25 mouse cellular contexts compared by ENCODE assay signal in the genomic region with DNA sequence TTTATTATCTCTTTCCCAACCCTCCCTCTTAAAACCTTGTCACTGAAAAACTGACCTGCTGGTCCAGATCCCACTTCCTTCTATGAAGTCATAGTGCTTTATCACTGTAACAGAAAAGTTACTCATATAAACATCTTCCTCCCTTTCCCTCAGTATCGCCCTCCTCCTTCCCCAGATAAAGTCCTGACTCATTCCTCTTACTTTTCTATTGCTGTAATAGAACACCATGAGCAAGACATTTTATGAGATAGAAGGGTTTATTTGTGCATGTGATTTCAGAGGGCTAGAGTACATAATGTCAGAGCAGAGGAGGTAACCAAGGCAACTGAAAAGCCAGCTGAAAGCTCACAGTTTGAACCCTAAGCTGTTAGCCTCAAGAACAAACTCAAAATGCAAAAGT. TPM values are rescaled to one million over a fixed set of nuclear protein-coding genes. Genes with fewer than 3 reads are reported as not detected.
A peak's percentile ranks its signal among the peaks of the same experiment; 100 is the strongest.
DNase-seq lines count a peak whose midpoint lies in the region; ATAC-seq and TF ChIP-seq lines count a peak whose summit lies in the region.
"Had no signal": no experiment of that assay in that cellular context is flagged by ENCODE, and none has a peak within 500 bp of the region (broad histone marks: within the 10 kb centered on the region; RNA-seq: fewer than 3 reads in every experiment).

No protein-coding gene starts in this region.

- H3K9me3 ChIP-seq in MEL (replicated peaks; ENCODE audit: insufficient read depth, low read length) = no peaks in the 10 kb centered on the region
- H3K9me3 ChIP-seq in intestine, embryonic 16.5 days (ENCODE audit: control insufficient read depth, low read length) = no peaks in the 10 kb centered on the region
- H3K9me3 ChIP-seq in stomach, postnatal 0 days (ENCODE audit: control insufficient read depth, low read length) = no peaks in the 10 kb centered on the region
- no peaks in the 10 kb centered on the region for H3K9me3 ChIP-seq in heart, embryonic 10.5 days
- H3K9me3 ChIP-seq: embryonic facial prominence, embryonic 13.5 days; embryonic facial prominence, embryonic 15.5 days; forebrain, embryonic 13.5 days had no signal

- H3K36me3 ChIP-seq in MEL (ENCODE audit: control insufficient read depth in 1 of 2, insufficient read depth in 2 of 2, low read length in 2 of 2) = peaks cover 0 to 10% of the 10 kb centered on the region in 2 experiments; a peak in 2 of 4 replicates
- no peaks in the 10 kb centered on the region for H3K36me3 ChIP-seq in intestine, embryonic 16.5 days (ENCODE audit: control insufficient read depth, insufficient read depth, low read length)
- H3K36me3 ChIP-seq in stomach, postnatal 0 days (ENCODE audit: control insufficient read depth, insufficient read depth, low read length) = no peaks in the 10 kb centered on the region
- no peaks in the 10 kb centered on the region for H3K36me3 ChIP-seq in heart, embryonic 10.5 days
- H3K36me3 ChIP-seq: embryonic facial prominence, embryonic 13.5 days; embryonic facial prominence, embryonic 15.5 days; G1E had no signal

- no peaks in the 10 kb centered on the region for H3K27me3 ChIP-seq in MEL (ENCODE audit: control insufficient read depth in 1 of 2, insufficient read depth in 2 of 2, low read length in 2 of 2)
- no peaks in the 10 kb centered on the region for H3K27me3 ChIP-seq in intestine, embryonic 16.5 days (replicated peaks; ENCODE audit: control insufficient read depth, insufficient read depth, low read length)
- no peaks in the 10 kb centered on the region for H3K27me3 ChIP-seq in stomach, postnatal 0 days (ENCODE audit: control insufficient read depth, insufficient read depth, low read length)
- H3K27me3 ChIP-seq in heart, embryonic 10.5 days (ENCODE audit: insufficient read depth, poor library complexity, severe bottlenecking) = no peaks in the 10 kb centered on the region
- H3K27me3 ChIP-seq: CH12.LX; embryonic facial prominence, embryonic 13.5 days; embryonic facial prominence, embryonic 15.5 days; forebrain, embryonic 13.5 days had no signal

- H3K9ac ChIP-seq in MEL (ENCODE audit: control insufficient read depth, low read depth, low read length, poor library complexity, severe bottlenecking) = no peak overlapping the region
- no peak overlapping the region for H3K9ac ChIP-seq in intestine, embryonic 16.5 days (ENCODE audit: low read depth, low read length)
- no peak overlapping the region for H3K9ac ChIP-seq in stomach, postnatal 0 days (ENCODE audit: low read length)
- H3K9ac ChIP-seq: embryonic facial prominence, embryonic 13.5 days; embryonic facial prominence, embryonic 15.5 days; forebrain, embryonic 13.5 days had no signal

- TF ChIP-seq POLR2A in MEL (IDR thresholded peaks at IDR 0.05; ENCODE audit: control insufficient read depth in 1 of 2, insufficient read depth in 1 of 2, low read depth in 1 of 2, low read length in 2 of 2, poor library complexity in 1 of 2) = no peak

- no peaks in the 10 kb centered on the region for H3K79me2 ChIP-seq in MEL (ENCODE audit: control insufficient read depth, insufficient read depth, low read length, poor library complexity)

- peak; percentile 65 for ATAC-seq in intestine, embryonic 16.5 days
- ATAC-seq in stomach, postnatal 0 days (ENCODE audit: low FRiP score, low TSS enrichment) = peak; percentile 82
- no peak for ATAC-seq in erythroid progenitor cell, adult 5-6 weeks (replicated peaks; ENCODE audit: low FRiP score, poor library complexity, severe bottlenecking)
- ATAC-seq: CD4-positive, CD25-positive, alpha-beta regulatory T cell, adult 4 months; forebrain, embryonic 13.5 days; forebrain, embryonic 16.5 days had no signal

- TF ChIP-seq EP300 in MEL (IDR thresholded peaks at IDR 0.05; ENCODE audit: low read depth in 1 of 2, low read length in 2 of 2) = peak; percentile 8 to 24; a peak in 1 of 4 replicates
- no peak for TF ChIP-seq EP300 in stomach, postnatal 0 days (optimal IDR thresholded peaks at IDR 0.05)

- TF ChIP-seq RAD21 in MEL (IDR thresholded peaks at IDR 0.05; ENCODE audit: low read depth, low read length) = no peak

- H3K4me2 ChIP-seq in intestine, embryonic 16.5 days (ENCODE audit: low read depth, low read length) = no peak overlapping the region
- no peak overlapping the region for H3K4me2 ChIP-seq in stomach, postnatal 0 days (replicated peaks; ENCODE audit: low read depth)
- H3K4me2 ChIP-seq: embryonic facial prominence, embryonic 13.5 days; embryonic facial prominence, embryonic 15.5 days; forebrain, embryonic 13.5 days had no signal

- WGBS in intestine, embryonic 16.5 days = 72% methylated on average over 1 of the region's 1 CpGs
- 67% methylated on average over 1 of the region's 1 CpGs for WGBS in stomach, postnatal 0 days
- 62% methylated on average over 1 of the region's 1 CpGs for WGBS in heart, embryonic 10.5 days

- no peak overlapping the region for H3K27ac ChIP-seq in MEL (ENCODE audit: control insufficient read depth, low read depth, low read length)
- no peak overlapping the region for H3K27ac ChIP-seq in intestine, embryonic 16.5 days (ENCODE audit: low read length)
- no peak overlapping the region for H3K27ac ChIP-seq in stomach, postnatal 0 days (replicated peaks)
- H3K27ac ChIP-seq in heart, embryonic 10.5 days = no peak overlapping the region
- H3K27ac ChIP-seq: embryonic facial prominence, embryonic 13.5 days; embryonic facial prominence, embryonic 15.5 days; forebrain, embryonic 13.5 days had no signal

- no peak for TF ChIP-seq CTCF in MEL (IDR thresholded peaks at IDR 0.05 in 2 of 3, conservative IDR thresholded peaks at IDR 0.05 in 1 of 3; ENCODE audit: control insufficient read depth in 1 of 3, insufficient read depth in 1 of 3, low read depth in 2 of 3, low read length in 3 of 3, poor library complexity in 1 of 3, severe bottlenecking in 1 of 3)
- no peak for TF ChIP-seq CTCF in stomach, postnatal 0 days (IDR thresholded peaks at IDR 0.05; ENCODE audit: low read depth)

- peaks cover 3% of the 10 kb centered on the region in 2 experiments for H3K4me1 ChIP-seq in MEL (ENCODE audit: control insufficient read depth in 1 of 2, insufficient read depth in 2 of 2, low read length in 2 of 2)
- H3K4me1 ChIP-seq in intestine, embryonic 16.5 days (ENCODE audit: control insufficient read depth, insufficient read depth, low read length) = no peaks in the 10 kb centered on the region
- no peaks in the 10 kb centered on the region for H3K4me1 ChIP-seq in stomach, postnatal 0 days (replicated peaks; ENCODE audit: control insufficient read depth, insufficient read depth)
- no peaks in the 10 kb centered on the region for H3K4me1 ChIP-seq in heart, embryonic 10.5 days
- H3K4me1 ChIP-seq: embryonic facial prominence, embryonic 13.5 days; embryonic facial prominence, embryonic 15.5 days; forebrain, embryonic 13.5 days had no signal

- DNase-seq in MEL (ENCODE audit: low read depth, low spot score) = no peak
- no peak for DNase-seq in stomach, postnatal 0 days (ENCODE audit: low spot score)
- DNase-seq in heart, embryonic 10.5 days (ENCODE audit: low spot score) = no peak
- DNase-seq: adrenal gland, adult 2 months; adrenal gland, postnatal 10 days; adrenal gland, postnatal 25 days; B cell, adult 2 months; cerebellum, adult 11 months; cerebellum, adult 18-20 months; cerebellum, adult 8-10 months; cerebellum, adult 9-11 months; cerebellum, postnatal 14 days; cerebellum, postnatal 36 days; embryo, embryonic 11 days had no signal

- no peak overlapping the region for H3K4me3 ChIP-seq in MEL (ENCODE audit: control insufficient read depth in 1 of 2, insufficient read depth in 1 of 2, low read depth in 2 of 2, low read length in 2 of 2)
- H3K4me3 ChIP-seq in intestine, embryonic 16.5 days (ENCODE audit: low read length) = no peak overlapping the region
- H3K4me3 ChIP-seq in stomach, postnatal 0 days (ENCODE audit: low read depth, low read length) = no peak overlapping the region
- H3K4me3 ChIP-seq in heart, embryonic 10.5 days = no peak overlapping the region
- H3K4me3 ChIP-seq: embryonic facial prominence, embryonic 13.5 days; embryonic facial prominence, embryonic 15.5 days; erythroblast, embryonic 14.5 days; forebrain, embryonic 13.5 days had no signal

TF ChIP-seq in MEL, 35 proteins besides CTCF, POLR2A, EP300 and RAD21:
- TF ChIP-seq GATA1 (IDR thresholded peaks at IDR 0.05; ENCODE audit: low read depth, low read length) (0 out of 2 replicates have a peak, but pooled peaks have one; percentile 8), UBTF (IDR thresholded peaks at IDR 0.05; ENCODE audit: borderline replicate concordance, insufficient read depth, low read depth, low read length) (no peak), ETS1 (IDR thresholded peaks at IDR 0.05; ENCODE audit: low read depth, low read length) (peak; percentile 30; the same call in 1 of the 2 replicates)

RNA-seq across cellular contexts. Expression of a gene that starts 6.6 kb away (rescaled TPM):
- total RNA-seq in MEL (2012; rRNA removed) = not detected in 2 replicates
- not detected for polyA plus RNA-seq in MEL (2012; ENCODE audit: insufficient read depth in 1 of 2, insufficient read length in 2 of 2, low read depth in 1 of 2, low replicate concordance in 2 of 2, missing spikeins in 1 of 2)
- 4.1 and 4.5 TPM in 2 replicates for polyA plus RNA-seq in intestine, embryonic 16.5 days (2015; fragmentation: Nextera tagmentation; extraction: Ambion mirVana)
- 9.9 and 11.1 TPM in 2 replicates for polyA plus RNA-seq in stomach, postnatal 0 days (2015; fragmentation: Nextera tagmentation; extraction: Ambion mirVana)
- polyA plus RNA-seq in heart, embryonic 10.5 days (2016; fragmentation: Nextera tagmentation; extraction: Ambion mirVana) = 0.99 and 1.2 TPM in 2 replicates
- not detected in 2 replicates for total RNA-seq in erythroid progenitor cell, adult 5-6 weeks (2015; ENCODE audit: low replicate concordance)
- not detected in 2 replicates for total RNA-seq in erythroid progenitor cell, adult 5-6 weeks (2017; ENCODE audit: low replicate concordance)
- total RNA-seq: adrenal gland, adult 2 months; adrenal gland, postnatal 25 days; common myeloid progenitor, adult 5-6 weeks had no signal
- polyA plus RNA-seq: adrenal gland, adult 2 months; CD4-positive, CD25-positive, alpha-beta regulatory T cell, adult 4 months; erythroblast, embryonic 14.5 days; G1E had no signal
